Mouse (Mus musculus) ES-E14 (cell line): Measurements from ENCODE around the gene Wfdc15b. TPM values are rescaled to one million over a fixed set of nuclear protein-coding genes. Genes with fewer than 3 reads are reported as not detected.
"Not testable (repeated sequence)": the region's sequence is repeated elsewhere in the genome, so short reads cannot be mapped to it uniquely, and the experiment has no call there.

Experiments
- DNase-seq: peaks from one replicate; pipeline ENCODE4 v3.0.0-alpha.2; 2013; ENCODE audit warnings: low read depth, low spot score
- H3K27ac ChIP-seq: 2 replicates; pipeline ENCODE4 v1.5.1; 2012; ENCODE audit warnings: low read depth, mild to moderate bottlenecking, low read length, moderate library complexity, mixed read lengths; ENCODE audit not compliant: poor library complexity, insufficient read depth, severe bottlenecking
- H3K36me3 ChIP-seq: 2 replicates; pipeline ENCODE4 v1.6.1; 2012; ENCODE audit warnings: mild to moderate bottlenecking, low read length, moderate library complexity, mixed read lengths; ENCODE audit not compliant: control insufficient read depth, poor library complexity, insufficient read depth, severe bottlenecking
- H3K4me1 ChIP-seq, 2 experiments: fragments of 150-350 bp in 1 of 2; sonication (generic) in 1 of 2; 2 replicates each; pipeline ENCODE4 v1.6.1; 2012; ENCODE audit warnings: low read length in 2 of 2, mild to moderate bottlenecking in 1 of 2, mixed read lengths in 1 of 2; ENCODE audit not compliant: control insufficient read depth in 2 of 2, insufficient read depth in 2 of 2, poor library complexity in 1 of 2
- H3K4me3 ChIP-seq, 2 experiments: fragments of 150-350 bp in 1 of 2; sonication (generic) in 1 of 2; 2 replicates each; pipeline ENCODE4 v1.5.1; 2012; ENCODE audit warnings: low read length in 2 of 2, low read depth in 1 of 2, mild to moderate bottlenecking in 1 of 2, mixed read lengths in 1 of 2; ENCODE audit not compliant: insufficient read depth in 1 of 2, poor library complexity in 1 of 2, severe bottlenecking in 1 of 2
- H3K9ac ChIP-seq: 2 replicates; pipeline ENCODE4 v1.6.1; 2012; ENCODE audit warnings: low read depth, mild to moderate bottlenecking, low read length, mixed read lengths; ENCODE audit not compliant: poor library complexity, insufficient read depth, severe bottlenecking
- H3K9me3 ChIP-seq: fragments of 150-350 bp; sonication (generic); 2 replicates; pipeline ENCODE4 v1.6.1; 2012; ENCODE audit warnings: low read depth, mild to moderate bottlenecking, low read length; ENCODE audit not compliant: control insufficient read depth, insufficient read depth
- CHD2 ChIP-seq: IDR thresholded peaks from 2 replicates; pipeline ENCODE4 v1.6.1; 2014; ENCODE audit warnings: mild to moderate bottlenecking, low read depth, low read length, inconsistent platforms
- HCFC1 ChIP-seq: IDR thresholded peaks from 2 replicates; pipeline ENCODE4 v1.6.1; 2012; ENCODE audit warnings: low read length, inconsistent platforms, borderline replicate concordance; ENCODE audit not compliant: insufficient read depth
- MAFK ChIP-seq: IDR thresholded peaks from 2 replicates; pipeline ENCODE4 v1.6.1; 2014; ENCODE audit warnings: mild to moderate bottlenecking, low read depth, low read length, inconsistent platforms; ENCODE audit not compliant: insufficient read depth
- ZC3H11A ChIP-seq: IDR thresholded peaks from 2 replicates; pipeline ENCODE4 v1.6.1; 2012; ENCODE audit warnings: low read depth, mild to moderate bottlenecking, inconsistent platforms, low read length, borderline replicate concordance
- ZNF384 ChIP-seq: IDR thresholded peaks from 2 replicates; pipeline ENCODE4 v1.6.1; 2012; ENCODE audit warnings: low read depth, low read length, inconsistent platforms
- in situ Hi-C, 2 experiments: fragments of 600-800 bp; cut with MboI; formaldehyde crosslinking; loops; one replicate each; pipeline ENCODE4 v1.15.1; 2025; ENCODE audit warnings: low sequenced_read_pairs in 2 of 2, inconsistent platforms in 1 of 2; ENCODE audit not compliant: unreplicated experiment in 2 of 2
- total RNA-seq: library from RNA; depleted of rRNA; stranded (reverse); fragments of 300-350 nt; gene quantifications from 2 replicates; pipeline ENCODE4 v1.2.3, GENCODE M21; 2012

The Wfdc15b gene
- total RNA-seq, 1 experiment: not detected

- H3K36me3 ChIP-seq: no peaks in the 10 kb centered on the region
- no peak for TF ChIP-seq MAFK
- no peak for TF ChIP-seq HCFC1
- TF ChIP-seq ZC3H11A: no peak
- no peak for TF ChIP-seq CHD2
- no peak for TF ChIP-seq ZNF384
- H3K9ac ChIP-seq: no peak overlapping the region
- no peak for DNase-seq
- no peaks in the 10 kb centered on the region for H3K9me3 ChIP-seq
- in situ Hi-C loops: no loop called here
- no peak overlapping the region for H3K4me3 ChIP-seq
- H3K27ac ChIP-seq: no peak overlapping the region
- H3K4me1 ChIP-seq: no peaks in the 10 kb centered on the region
Observed at GRCm38 (mm10) chr2:164219295-164219694, 2.2 kb downstream of the Wfdc15b start.

- in situ Hi-C loops: no loop called here
- Histone ChIP-seq H3K36me3 (no peaks in the 10 kb centered on the region), H3K9ac (no peak overlapping the region)
Observed at GRCm38 (mm10) chr2:164212711-164213110, 8.7 kb downstream of the Wfdc15b start.

GRCm38 (mm10) chr2:164210892-164211291, 10.6 kb downstream of the Wfdc15b start:
- no peak for TF ChIP-seq MAFK
- no peak for TF ChIP-seq ZC3H11A
- no peak for TF ChIP-seq HCFC1
- no peak for TF ChIP-seq ZNF384
- H3K4me1 ChIP-seq: no peaks in the 10 kb centered on the region
- DNase-seq: no peak

More at GRCm38 (mm10) chr2:164212711-164213110, 8.7 kb downstream of the Wfdc15b start:
- Histone ChIP-seq H3K9me3 (no peaks in the 10 kb centered on the region), H3K27ac (no peak overlapping the region), H3K4me1 (no peaks in the 10 kb centered on the region), H3K4me3 (no peak overlapping the region)
- no peak for DNase-seq
- TF ChIP-seq ZNF384 (no peak), MAFK (no peak), HCFC1 (no peak)

GRCm38 (mm10) chr2:164206676-164207075, 14.8 kb downstream of the Wfdc15b start:
- DNase-seq: no peak
- Histone ChIP-seq H3K4me1 (no peaks in the 10 kb centered on the region), H3K9ac (no peak overlapping the region), H3K9me3 (no peaks in the 10 kb centered on the region), H3K27ac (no peak overlapping the region), H3K36me3 (no peaks in the 10 kb centered on the region), H3K4me3 (no peak overlapping the region)
- in situ Hi-C loops: no loop called here
- TF ChIP-seq ZC3H11A: no peak
- no peak for TF ChIP-seq MAFK
- no peak for TF ChIP-seq HCFC1

More at GRCm38 (mm10) chr2:164210892-164211291, 10.6 kb downstream of the Wfdc15b start:
- Histone ChIP-seq H3K9ac (no peak overlapping the region), H3K27ac (no peak overlapping the region), H3K36me3 (no peaks in the 10 kb centered on the region), H3K9me3 (no peaks in the 10 kb centered on the region), H3K4me3 (no peak overlapping the region)
- in situ Hi-C loops: no loop called here

GRCm38 (mm10) chr2:164206011-164206410, 15.4 kb downstream of the Wfdc15b start:
- H3K4me3 ChIP-seq, H3K27ac ChIP-seq, H3K9ac ChIP-seq, H3K36me3 ChIP-seq, H3K4me1 ChIP-seq, H3K9me3 ChIP-seq, DNase-seq, in situ Hi-C loops: not testable (repeated sequence)
